Mouse (Mus musculus): ENCODE measurements at regions not wholly inside any gene's neighbourhood (a gene's known extent, or its start where the extent isn't known, plus 50 kb on each side); places are given as distances from the start of the nearest gene placed in this dataset.

- no peak for DNase-seq (ENCODE audit: low read depth)
- TF ChIP-seq CTCF (IDR thresholded peaks at IDR 0.05; ENCODE audit: borderline replicate concordance, extremely low read depth, insufficient read depth, insufficient read length) = no peak
Measured at GRCm38 (mm10) chr2:167793916-167794315, 104.3 kb upstream of the Tmem189 start.

DNA sequence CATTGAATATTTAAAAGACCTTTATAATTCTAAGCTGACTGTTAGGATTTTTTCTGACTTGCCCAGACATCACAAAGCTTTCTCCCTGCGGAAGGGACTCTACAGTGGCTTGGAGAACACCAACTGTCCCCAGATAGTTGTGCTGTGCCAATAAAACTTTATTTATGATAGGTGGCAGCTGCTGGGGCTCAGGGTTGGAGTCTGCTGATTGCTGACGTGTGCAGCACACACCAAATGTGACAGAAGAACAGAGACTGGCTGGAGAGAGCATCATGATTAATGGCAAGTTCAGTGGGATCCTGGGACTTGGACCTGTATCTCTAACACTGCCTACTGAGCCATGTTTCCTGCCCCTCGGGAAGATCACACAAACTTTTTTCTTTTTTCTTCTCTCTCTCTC is 103.1 kb upstream of the Tmem189 start:
- DNase-seq (ENCODE audit: low read depth) = no peak
- TF ChIP-seq CTCF (IDR thresholded peaks at IDR 0.05; ENCODE audit: borderline replicate concordance, extremely low read depth, insufficient read depth, insufficient read length) (no peak), POLR2A (IDR thresholded peaks at IDR 0.05; ENCODE audit: borderline replicate concordance, extremely low read depth, insufficient read depth, insufficient read length, poor library complexity, severe bottlenecking) (no peak)

- TF ChIP-seq CTCF (IDR thresholded peaks at IDR 0.05; ENCODE audit: borderline replicate concordance, extremely low read depth, insufficient read depth, insufficient read length) (no peak), POLR2A (IDR thresholded peaks at IDR 0.05; ENCODE audit: borderline replicate concordance, extremely low read depth, insufficient read depth, insufficient read length, poor library complexity, severe bottlenecking) (no peak)
- DNase-seq (ENCODE audit: low read depth) = no peak
Measured at GRCm38 (mm10) chr2:167792330-167792729, 102.7 kb upstream of the Tmem189 start.

DNA sequence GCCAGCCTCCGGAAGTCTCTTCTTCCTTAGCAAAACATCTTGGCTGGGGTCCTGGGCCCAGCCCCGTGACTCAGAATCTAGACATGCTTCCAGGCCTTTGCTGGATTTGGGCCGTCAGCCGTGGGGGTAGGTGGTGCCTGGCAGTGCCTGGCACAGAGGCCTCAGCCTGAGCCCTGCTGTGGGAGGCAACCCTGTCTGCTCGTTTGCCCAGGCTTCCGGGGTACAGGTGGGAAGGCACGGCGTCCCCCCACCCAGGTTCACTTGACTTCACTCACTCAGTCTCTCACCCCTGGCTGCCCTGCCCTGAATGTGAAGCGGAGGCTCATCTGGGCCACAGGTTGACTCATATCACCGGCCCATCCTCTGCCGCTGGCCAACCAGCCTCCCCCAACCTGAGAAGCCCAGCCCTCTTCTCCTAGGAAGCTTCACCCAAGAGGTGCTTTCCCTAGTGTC is 99.9 kb upstream of the Tmem189 start:
- DNase-seq (ENCODE audit: low read depth) = no peak
- TF ChIP-seq CTCF (IDR thresholded peaks at IDR 0.05; ENCODE audit: borderline replicate concordance, extremely low read depth, insufficient read depth, insufficient read length) = no peak
- TF ChIP-seq POLR2A (IDR thresholded peaks at IDR 0.05; ENCODE audit: borderline replicate concordance, extremely low read depth, insufficient read depth, insufficient read length, poor library complexity, severe bottlenecking) = no peak

- TF ChIP-seq POLR2A (IDR thresholded peaks at IDR 0.05; ENCODE audit: borderline replicate concordance, extremely low read depth, insufficient read depth, insufficient read length, poor library complexity, severe bottlenecking) (no peak), CTCF (IDR thresholded peaks at IDR 0.05; ENCODE audit: borderline replicate concordance, extremely low read depth, insufficient read depth, insufficient read length) (no peak)
- DNase-seq (ENCODE audit: low read depth) = no peak
Measured at GRCm38 (mm10) chr2:167786951-167787350, 97.3 kb upstream of the Tmem189 start.

DNA sequence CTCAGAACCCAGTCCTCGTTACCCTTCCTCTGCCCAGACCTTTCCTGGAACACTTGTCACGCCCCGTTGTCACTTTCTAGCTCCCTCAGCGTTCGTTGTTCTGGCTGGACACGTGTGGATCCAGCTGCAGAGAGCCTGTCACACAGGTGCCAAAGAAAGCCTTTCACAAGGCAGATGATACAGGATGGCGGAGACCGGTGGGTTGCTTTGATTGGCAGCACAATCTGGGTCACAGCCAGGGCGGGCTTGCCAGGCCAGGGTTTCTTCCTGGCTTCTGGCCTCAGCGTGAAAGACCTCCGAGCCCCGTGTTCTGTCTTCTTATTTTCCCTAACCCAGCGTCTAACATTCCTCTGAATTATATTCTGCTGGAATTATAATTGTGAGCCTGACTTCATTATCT is 94.7 kb upstream of the Tmem189 start:
- TF ChIP-seq CTCF (IDR thresholded peaks at IDR 0.05; ENCODE audit: borderline replicate concordance, extremely low read depth, insufficient read depth, insufficient read length) (no peak), POLR2A (IDR thresholded peaks at IDR 0.05; ENCODE audit: borderline replicate concordance, extremely low read depth, insufficient read depth, insufficient read length, poor library complexity, severe bottlenecking) (no peak)
- no peak for DNase-seq (ENCODE audit: low read depth)

GRCm38 (mm10) chr2:167783374-167783773 is 93.8 kb upstream of the Tmem189 start:
- TF ChIP-seq CTCF (IDR thresholded peaks at IDR 0.05; ENCODE audit: borderline replicate concordance, extremely low read depth, insufficient read depth, insufficient read length) = no peak
- TF ChIP-seq POLR2A (IDR thresholded peaks at IDR 0.05; ENCODE audit: borderline replicate concordance, extremely low read depth, insufficient read depth, insufficient read length, poor library complexity, severe bottlenecking) = no peak
- no peak for DNase-seq (ENCODE audit: low read depth)

- TF ChIP-seq CTCF (IDR thresholded peaks at IDR 0.05; ENCODE audit: borderline replicate concordance, extremely low read depth, insufficient read depth, insufficient read length) (no peak), POLR2A (IDR thresholded peaks at IDR 0.05; ENCODE audit: borderline replicate concordance, extremely low read depth, insufficient read depth, insufficient read length, poor library complexity, severe bottlenecking) (no peak)
- peak; percentile 38 for DNase-seq (ENCODE audit: low read depth)
Measured at GRCm38 (mm10) chr2:167782231-167782999, 92.8 kb upstream of the Tmem189 start.

GRCm38 (mm10) chr2:167781496-167781895 is 91.9 kb upstream of the Tmem189 start:
- TF ChIP-seq CTCF (IDR thresholded peaks at IDR 0.05; ENCODE audit: borderline replicate concordance, extremely low read depth, insufficient read depth, insufficient read length) (no peak), POLR2A (IDR thresholded peaks at IDR 0.05; ENCODE audit: borderline replicate concordance, extremely low read depth, insufficient read depth, insufficient read length, poor library complexity, severe bottlenecking) (no peak)
- no peak for DNase-seq (ENCODE audit: low read depth)

- no peak for TF ChIP-seq CTCF (IDR thresholded peaks at IDR 0.05; ENCODE audit: borderline replicate concordance, extremely low read depth, insufficient read depth, insufficient read length)
- TF ChIP-seq POLR2A (IDR thresholded peaks at IDR 0.05; ENCODE audit: borderline replicate concordance, extremely low read depth, insufficient read depth, insufficient read length, poor library complexity, severe bottlenecking) = no peak
Measured at GRCm38 (mm10) chr2:167778691-167779090, 89.1 kb upstream of the Tmem189 start.

DNA sequence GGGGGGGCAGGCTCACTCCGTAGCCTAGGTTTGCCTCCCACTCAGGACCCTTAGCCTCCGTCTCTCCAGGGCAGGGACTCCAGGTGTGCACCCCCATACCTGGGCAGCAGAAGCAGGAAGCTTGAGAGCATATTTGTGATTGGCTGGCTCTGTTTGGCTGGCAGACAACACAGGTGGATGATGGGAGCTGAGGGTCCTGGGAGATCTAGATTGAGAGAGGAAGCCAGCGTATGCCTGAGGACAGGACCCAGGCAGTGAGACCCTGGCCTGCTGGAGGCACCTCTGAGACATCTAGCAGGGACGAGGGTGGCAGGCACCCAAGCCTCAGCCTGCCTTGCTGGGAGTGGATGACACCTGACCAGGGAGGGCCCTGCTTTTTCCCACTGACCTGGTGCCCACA is 88.6 kb upstream of the Tmem189 start:
- no peak for DNase-seq (ENCODE audit: low read depth)
- TF ChIP-seq CTCF (IDR thresholded peaks at IDR 0.05; ENCODE audit: borderline replicate concordance, extremely low read depth, insufficient read depth, insufficient read length) (no peak), POLR2A (IDR thresholded peaks at IDR 0.05; ENCODE audit: borderline replicate concordance, extremely low read depth, insufficient read depth, insufficient read length, poor library complexity, severe bottlenecking) (no peak)

More at GRCm38 (mm10) chr2:167778691-167779090, 89.1 kb upstream of the Tmem189 start:
- no peak for DNase-seq (ENCODE audit: low read depth)
